Mouse (Mus musculus) adrenal gland, postnatal 4 days (tissue): Measurements from ENCODE around the gene Tap2. TPM values are rescaled to one million over a fixed set of nuclear protein-coding genes. Genes with fewer than 3 reads are reported as not detected.

Source experiments
- DNase-seq, 2 experiments: peaks; one replicate each; pipeline ENCODE4 v3.0.0; 2021 to 2022; ENCODE audit warnings: low spot score in 2 of 2, mixed read lengths in 2 of 2
- total RNA-seq, 2 experiments: library from RNA; stranded (reverse); gene quantifications; 2 replicates each; pipeline ENCODE4 v1.2.3; 2021

The Tap2 gene
- total RNA-seq, 2 experiments from 2014 or later = 32.9 to 33.2 TPM

GRCm38 (mm10) chr17:34193468-34193867 lies 9.9 kb upstream of the Tap2 start:
- DNase-seq = no peak

GRCm38 (mm10) chr17:34194723-34195122 lies 8.6 kb upstream of the Tap2 start:
- no peak for DNase-seq

- no peak for DNase-seq
Observed at GRCm38 (mm10) chr17:34196491-34196890, 6.8 kb upstream of the Tap2 start.

GRCm38 (mm10) chr17:34196941-34197894 lies 6.1 kb upstream of the Tap2 start, which contains the start of gene Psmb8:
Psmb8 (plus strand) TSS chr17:34197721.
- peak; percentile 68 to 81 for DNase-seq

- no peak for DNase-seq
Observed at GRCm38 (mm10) chr17:34197904-34198520, 5.3 kb upstream of the Tap2 start.

- no peak for DNase-seq
Observed at GRCm38 (mm10) chr17:34198521-34198912, 4.8 kb upstream of the Tap2 start.

- DNase-seq = no peak
Observed at GRCm38 (mm10) chr17:34199050-34199619, 4.2 kb upstream of the Tap2 start.

GRCm38 (mm10) chr17:34200047-34200446 lies 3.3 kb upstream of the Tap2 start:
- no peak for DNase-seq

GRCm38 (mm10) chr17:34200772-34201505 lies 2.4 kb upstream of the Tap2 start:
- no peak for DNase-seq

- DNase-seq = no peak
Observed at GRCm38 (mm10) chr17:34201506-34202055, 1.7 kb upstream of the Tap2 start.

- DNase-seq = no peak
Observed at GRCm38 (mm10) chr17:34202760-34203442, 426 bp upstream of the Tap2 start.

- peak; percentile 75 to 78 for DNase-seq
Observed at GRCm38 (mm10) chr17:34204303-34205010, 1.1 kb downstream of the Tap2 start.

- no peak for DNase-seq
Observed at GRCm38 (mm10) chr17:34205021-34205745, 1.9 kb downstream of the Tap2 start.

- no peak for DNase-seq
Observed at GRCm38 (mm10) chr17:34205746-34206176, 2.4 kb downstream of the Tap2 start.

GRCm38 (mm10) chr17:34206731-34207130 lies 3.4 kb downstream of the Tap2 start:
- DNase-seq = no peak

GRCm38 (mm10) chr17:34207456-34207855 lies 4.1 kb downstream of the Tap2 start:
- DNase-seq = no peak

GRCm38 (mm10) chr17:34207866-34208265 lies 4.5 kb downstream of the Tap2 start:
- DNase-seq = no peak

GRCm38 (mm10) chr17:34208421-34208820 lies 5.1 kb downstream of the Tap2 start:
- no peak for DNase-seq

GRCm38 (mm10) chr17:34209680-34210079 lies 6.4 kb downstream of the Tap2 start:
- DNase-seq = no peak
